In the genomic region with DNA sequence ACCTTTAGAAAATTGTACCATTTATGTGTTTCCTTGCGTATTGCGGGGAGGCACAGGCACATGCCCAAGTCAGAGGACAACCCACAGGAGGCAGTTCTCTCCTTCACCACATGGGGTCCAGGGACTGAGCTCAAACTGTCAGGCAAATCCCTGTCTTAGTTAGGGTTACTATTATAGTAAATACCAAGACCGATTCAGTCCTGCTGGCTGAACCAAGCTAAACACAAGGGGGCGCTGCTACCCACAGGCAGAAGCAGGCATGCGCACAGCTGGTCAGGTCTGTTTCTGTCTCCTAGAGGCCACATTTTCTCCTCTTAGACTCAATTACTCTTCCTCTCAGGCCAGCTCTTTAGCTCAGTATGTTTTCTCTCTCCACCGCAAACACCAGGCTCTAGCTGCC, we compare ENCODE assay signal across 8 mouse cellular contexts. TPM values are rescaled to one million over a fixed set of nuclear protein-coding genes. Genes with fewer than 3 reads are reported as not detected.
DNase-seq lines count a peak whose midpoint lies in the region; ATAC-seq lines count a peak whose summit lies in the region.

No protein-coding gene starts in this region.

- H3K4me2 ChIP-seq in midbrain, embryonic 14.5 days (ENCODE audit: low read length), result no peak overlapping the region
- H3K4me2 ChIP-seq in midbrain, embryonic 15.5 days, result no peak overlapping the region

- no peak for ATAC-seq in cerebellum, adult (ENCODE audit: insufficient number of reproducible peaks, low FRiP score, low TSS enrichment)
- no peak for ATAC-seq in midbrain, embryonic 14.5 days (ENCODE audit: low FRiP score, low TSS enrichment)
- no peak for ATAC-seq in midbrain, embryonic 15.5 days (replicated peaks)
- ATAC-seq in inflammation-experienced regulatory T-cells, adult 6 months, result peak; percentile 47

- H3K9me3 ChIP-seq in midbrain, embryonic 14.5 days (ENCODE audit: control insufficient read depth, low read length), result no peaks in the 10 kb centered on the region
- no peaks in the 10 kb centered on the region for H3K9me3 ChIP-seq in midbrain, embryonic 15.5 days

- no peaks in the 10 kb centered on the region for H3K4me1 ChIP-seq in midbrain, embryonic 14.5 days (ENCODE audit: control insufficient read depth, insufficient read depth, low read length)
- no peaks in the 10 kb centered on the region for H3K4me1 ChIP-seq in midbrain, embryonic 15.5 days

- H3K9ac ChIP-seq in midbrain, embryonic 14.5 days (replicated peaks; ENCODE audit: low read length), result no peak overlapping the region
- H3K9ac ChIP-seq in midbrain, embryonic 15.5 days, result no peak overlapping the region

- no peak overlapping the region for H3K27ac ChIP-seq in midbrain, embryonic 14.5 days (replicated peaks; ENCODE audit: low read depth, low read length)
- no peak overlapping the region for H3K27ac ChIP-seq in midbrain, embryonic 15.5 days

- DNase-seq in cerebellum, adult 11-12 months, result peak; percentile 41
- DNase-seq in midbrain, embryonic 14.5 days, result peak; percentile 50
- peak; percentile 71 to 87 for DNase-seq in cerebellum, postnatal 14 days
- DNase-seq in lung, postnatal 10 days, result peak; percentile 89
- peak; percentile 10 to 17 for DNase-seq in spleen, postnatal 36 days (ENCODE audit: low spot score in 2 of 2)

- no peaks in the 10 kb centered on the region for H3K36me3 ChIP-seq in midbrain, embryonic 14.5 days (ENCODE audit: control insufficient read depth, insufficient read depth, low read length)
- no peaks in the 10 kb centered on the region for H3K36me3 ChIP-seq in midbrain, embryonic 15.5 days (replicated peaks)

- H3K27me3 ChIP-seq in midbrain, embryonic 14.5 days (ENCODE audit: control insufficient read depth, insufficient read depth, low read length), result no peaks in the 10 kb centered on the region
- no peaks in the 10 kb centered on the region for H3K27me3 ChIP-seq in midbrain, embryonic 15.5 days (replicated peaks)

- no peak overlapping the region for H3K4me3 ChIP-seq in midbrain, embryonic 14.5 days (replicated peaks; ENCODE audit: low read depth, low read length)
- H3K4me3 ChIP-seq in midbrain, embryonic 15.5 days, result no peak overlapping the region

- WGBS in midbrain, embryonic 14.5 days, result 49% methylated on average over 6 of the region's 6 CpGs
- WGBS in midbrain, embryonic 15.5 days, result 47% methylated on average over 6 of the region's 6 CpGs

RNA-seq across cellular contexts. Expression of gene Sumo1, which starts 56.8 kb away (rescaled TPM):
- polyA plus RNA-seq in midbrain, embryonic 14.5 days (2014; fragmentation: Nextera tagmentation; extraction: Ambion mirVana), result 387 and 419 TPM in 2 replicates
- polyA plus RNA-seq in midbrain, embryonic 15.5 days (2015; fragmentation: Nextera tagmentation; extraction: Ambion mirVana), result 311 and 328 TPM in 2 replicates
- 100 to 1,000 TPM; 529 to 560 (median 532) TPM for polyA plus RNA-seq in inflammation-experienced regulatory T-cells, adult 6 months (2017; shearing (Covaris generic))

Comparison
In these comparisons a context has a peak if more than half of its experiments do, and no peak if none do; other contexts are left out.
1. DNase-seq: peak in every context shown above with its lines; median percentile 89 in lung, postnatal 10 days; 79 in cerebellum, postnatal 14 days; 50 in midbrain, embryonic 14.5 days; 41 in cerebellum, adult 11-12 months; 14 in spleen, postnatal 36 days.